ENCODE assay signal across 11 mouse cellular contexts in genomic region chr6:116417518-116418315, GRCm38 (mm10). TPM values are rescaled to one million over a fixed set of nuclear protein-coding genes. Genes with fewer than 3 reads are reported as not detected.
DNase-seq lines count a peak whose midpoint lies in the region; ATAC-seq and TF ChIP-seq lines count a peak whose summit lies in the region.
"Had no signal": no experiment of that assay in that cellular context is flagged by ENCODE, and none has a peak within 500 bp of the region (broad histone marks: within the 10 kb centered on the region; RNA-seq: fewer than 3 reads in every experiment).

No protein-coding gene starts in this region.

- ATAC-seq in kidney, postnatal 0 days (replicated peaks; ENCODE audit: low FRiP score, low read depth) = no peak
- no peak for ATAC-seq in kidney, embryonic 15.5 days (replicated peaks; ENCODE audit: low FRiP score)
- peak; percentile 56 for ATAC-seq in erythroblast, adult 5-6 weeks (replicated peaks; ENCODE audit: low FRiP score, poor library complexity, severe bottlenecking)
- ATAC-seq: forebrain, embryonic 15.5 days had no signal

- H3K4me2 ChIP-seq in kidney, postnatal 0 days (ENCODE audit: low read length) = no peak overlapping the region
- H3K4me2 ChIP-seq in kidney, embryonic 15.5 days = no peak overlapping the region
- H3K4me2 ChIP-seq in CH12.LX (ENCODE audit: insufficient read depth, low read depth, poor library complexity, severe bottlenecking) = no peak overlapping the region
- H3K4me2 ChIP-seq: forebrain, embryonic 15.5 days; limb, embryonic 12.5 days; neural tube, embryonic 12.5 days; stomach, embryonic 15.5 days had no signal

- in situ Hi-C loops in CH12.LX (cut with MboI; ENCODE audit: low pct_ligation_motif_present, low pct_unique_long_range_greater_than_20kb, low sequenced_read_pairs) = loop anchor here (25.0 kb wide), 2 partner anchors 205 to 405 kb away; partner anchors contain the start of gene Washc2

- H3K27me3 ChIP-seq in kidney, postnatal 0 days (ENCODE audit: insufficient read depth, low read length) = no peaks in the 10 kb centered on the region
- no peaks in the 10 kb centered on the region for H3K27me3 ChIP-seq in kidney, embryonic 15.5 days
- H3K27me3 ChIP-seq in CH12.LX (replicated peaks) = no peaks in the 10 kb centered on the region
- H3K27me3 ChIP-seq: forebrain, embryonic 15.5 days; limb, embryonic 12.5 days; neural tube, embryonic 12.5 days; stomach, embryonic 15.5 days had no signal

- no peak overlapping the region for H3K9ac ChIP-seq in kidney, postnatal 0 days (ENCODE audit: low read depth, low read length)
- no peak overlapping the region for H3K9ac ChIP-seq in kidney, embryonic 15.5 days
- H3K9ac ChIP-seq in CH12.LX (ENCODE audit: insufficient read depth, low read depth) = no peak overlapping the region
- H3K9ac ChIP-seq: forebrain, embryonic 15.5 days; limb, embryonic 12.5 days; neural tube, embryonic 12.5 days; stomach, embryonic 15.5 days had no signal

- H3K4me3 ChIP-seq in kidney, postnatal 0 days (replicated peaks; ENCODE audit: low read depth, low read length) = no peak overlapping the region
- H3K4me3 ChIP-seq in kidney, embryonic 15.5 days (replicated peaks) = no peak overlapping the region
- no peak overlapping the region for H3K4me3 ChIP-seq in CH12.LX (replicated peaks in 1 of 3; ENCODE audit: low read depth in 2 of 3, low read length in 2 of 3, poor library complexity in 1 of 3)
- H3K4me3 ChIP-seq: forebrain, embryonic 15.5 days; limb, embryonic 12.5 days; neural tube, embryonic 12.5 days; stomach, embryonic 15.5 days had no signal

- dilution Hi-C loops in CH12.LX (cut with MboI; ENCODE audit: extremely low pct_ligation_motif_present, extremely low pct_unique_long_range_greater_than_20kb, low sequenced_read_pairs) = no loop called here

- peak; percentile 55 for TF ChIP-seq RAD21 in CH12.LX (IDR thresholded peaks at IDR 0.05; ENCODE audit: low read depth, low read length)

- H3K9me3 ChIP-seq in kidney, postnatal 0 days (replicated peaks; ENCODE audit: low read length) = no peaks in the 10 kb centered on the region
- H3K9me3 ChIP-seq in kidney, embryonic 15.5 days (replicated peaks) = no peaks in the 10 kb centered on the region
- H3K9me3 ChIP-seq in CH12.LX (replicated peaks; ENCODE audit: low read length) = no peaks in the 10 kb centered on the region
- H3K9me3 ChIP-seq: forebrain, embryonic 15.5 days; limb, embryonic 12.5 days; neural tube, embryonic 12.5 days; stomach, embryonic 15.5 days had no signal

- TF ChIP-seq POLR2A in CH12.LX (IDR thresholded peaks at IDR 0.05; ENCODE audit: low read depth, low read length) = no peak

- TF ChIP-seq EP300 in CH12.LX (IDR thresholded peaks at IDR 0.05; ENCODE audit: low read length) = no peak

- H3K4me1 ChIP-seq in kidney, postnatal 0 days (replicated peaks; ENCODE audit: insufficient read depth, low read length) = no peaks in the 10 kb centered on the region
- no peaks in the 10 kb centered on the region for H3K4me1 ChIP-seq in kidney, embryonic 15.5 days
- H3K4me1 ChIP-seq in CH12.LX (ENCODE audit: control insufficient read depth in 1 of 2, insufficient read depth in 2 of 2) = peaks cover 2 to 14% of the 10 kb centered on the region in 2 experiments; a peak in 2 of 4 replicates
- H3K4me1 ChIP-seq: forebrain, embryonic 15.5 days; limb, embryonic 12.5 days; stomach, embryonic 15.5 days had no signal

- H3K79me2 ChIP-seq in CH12.LX (replicated peaks; ENCODE audit: control insufficient read depth, extremely low read depth, insufficient read depth, poor library complexity, severe bottlenecking) = no peaks in the 10 kb centered on the region

- no peak overlapping the region for H3K27ac ChIP-seq in kidney, postnatal 0 days
- H3K27ac ChIP-seq in kidney, embryonic 15.5 days = no peak overlapping the region
- no peak overlapping the region for H3K27ac ChIP-seq in CH12.LX (ENCODE audit: insufficient read depth, low read depth)
- H3K27ac ChIP-seq: forebrain, embryonic 15.5 days; limb, embryonic 12.5 days; neural tube, embryonic 12.5 days; stomach, embryonic 15.5 days had no signal

- peak; percentile 64 for TF ChIP-seq CTCF in kidney, postnatal 0 days (IDR thresholded peaks at IDR 0.05; ENCODE audit: low read depth)
- peak; percentile 43 to 66; a peak in 3 of 4 replicates for TF ChIP-seq CTCF in CH12.LX (conservative IDR thresholded peaks at IDR 0.05 in 1 of 2, IDR thresholded peaks at IDR 0.05 in 1 of 2; ENCODE audit: low read depth in 2 of 2, low read length in 2 of 2)

- WGBS in kidney, postnatal 0 days = 63% methylated on average over 6 of the region's 6 CpGs
- 65% methylated on average over 6 of the region's 6 CpGs for WGBS in kidney, embryonic 15.5 days

- DNase-seq in kidney, postnatal 0 days (ENCODE audit: low spot score) = peak; percentile 19
- DNase-seq in 416B (ENCODE audit: low read depth) (peak; percentile 96), CH12.LX (ENCODE audit: extremely low read depth) (peak; percentile 37)
- no peak for DNase-seq in right cerebral cortex, postnatal 4 days
- DNase-seq in neural tube, embryonic 10.5 days (ENCODE audit: extremely low spot score, low spot score) = no peak

- no peaks in the 10 kb centered on the region for H3K36me3 ChIP-seq in kidney, postnatal 0 days (ENCODE audit: insufficient read depth, low read length)
- no peaks in the 10 kb centered on the region for H3K36me3 ChIP-seq in kidney, embryonic 15.5 days
- H3K36me3 ChIP-seq in CH12.LX (replicated peaks in 1 of 2; ENCODE audit: control insufficient read depth in 1 of 2, insufficient read depth in 1 of 2, low read length in 1 of 2) = no peaks in the 10 kb centered on the region
- H3K36me3 ChIP-seq: forebrain, embryonic 15.5 days; limb, embryonic 12.5 days; neural tube, embryonic 12.5 days; stomach, embryonic 15.5 days had no signal

TF ChIP-seq in CH12.LX, 34 proteins besides CTCF, POLR2A, EP300 and RAD21:
- TF ChIP-seq USF1 (IDR thresholded peaks at IDR 0.05; ENCODE audit: low read depth, low read length) (no peak), SMC3 (IDR thresholded peaks at IDR 0.05; ENCODE audit: low read depth, low read length) (peak; percentile 55), NRF1 (IDR thresholded peaks at IDR 0.05; ENCODE audit: low read depth, low read length) (no peak)

RNA-seq across cellular contexts. Expression of gene Alox5, which starts 43.3 kb away (rescaled TPM):
- polyA plus RNA-seq in kidney, postnatal 0 days (2015; fragmentation: Nextera tagmentation; extraction: Ambion mirVana) = 0.46 and 0.56 TPM in 2 replicates
- polyA plus RNA-seq in kidney, embryonic 15.5 days (2015; fragmentation: Nextera tagmentation; extraction: Ambion mirVana) = 0.67 and 0.92 TPM in 2 replicates
- not detected in 2 replicates for total RNA-seq in CH12.LX (2012; rRNA removed)
- not detected in 2 replicates for total RNA-seq in CH12.LX (2014; rRNA removed)
- polyA plus RNA-seq in CH12.LX (2012; ENCODE audit: insufficient read length, low read depth) = not detected in 2 replicates
- total RNA-seq in erythroblast, adult 5-6 weeks (2015; ENCODE audit: low replicate concordance) = 29.6 and 33.4 TPM in 2 replicates
- 16.6 and 19.0 TPM in 2 replicates for total RNA-seq in erythroblast, adult 5-6 weeks (2017; ENCODE audit: low replicate concordance)

Comparison
In these comparisons a context has a peak if more than half of its experiments do, and no peak if none do; other contexts are left out.
1. DNase-seq: peak in kidney, postnatal 0 days (single experiment), 416B (single experiment) and CH12.LX (single experiment); none in right cerebral cortex, postnatal 4 days (single experiment) and neural tube, embryonic 10.5 days (single experiment).